Mouse (Mus musculus) adipocyte (in vitro differentiated cells): ENCODE results near the gene Evc2.

Experiments
- DNase-seq: peaks from one replicate; pipeline ENCODE4 v3.0.0-alpha.2; 2016; ENCODE audit warnings: low spot score

Gene Evc2

DNA sequence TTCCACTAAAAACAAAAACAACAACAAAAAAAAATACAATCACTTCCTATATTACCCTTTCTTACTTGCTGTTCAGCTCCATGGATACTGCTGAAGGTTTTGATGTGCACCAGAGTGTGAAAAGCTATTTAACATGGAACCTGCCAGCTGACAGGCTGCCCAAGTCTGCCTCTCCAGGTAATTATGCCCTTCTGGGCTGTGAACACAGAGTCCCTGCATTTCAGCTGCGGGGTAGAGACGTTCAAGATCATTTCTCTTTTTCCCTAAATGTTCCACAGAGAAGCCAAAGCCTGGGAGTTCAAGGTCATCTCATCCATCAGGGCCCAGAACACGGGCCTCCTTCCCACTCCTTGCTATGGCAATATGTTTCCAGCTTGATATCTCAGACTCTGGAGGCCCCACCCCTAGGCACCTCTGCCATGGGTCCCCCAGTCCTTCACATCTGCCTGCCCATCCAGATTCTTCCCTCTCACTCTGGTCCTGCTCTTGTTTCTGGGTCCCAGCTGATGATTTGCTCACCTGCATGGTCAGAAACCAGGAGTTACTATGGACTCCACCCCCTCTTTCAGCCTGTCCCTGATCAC is 133.8 kb downstream of the Evc2 start:
- no peak for DNase-seq
